Mouse (Mus musculus) left cerebral cortex, postnatal 14 days (tissue): ENCODE data around the gene Sgsm2. TPM values are rescaled to one million over a fixed set of nuclear protein-coding genes. Genes with fewer than 3 reads are reported as not detected.

Experiments
- DNase-seq, 2 experiments: peaks; one replicate each; pipeline ENCODE4 v3.0.0; 2021 to 2022; ENCODE audit warnings: low spot score in 2 of 2, mixed read lengths in 1 of 2
- intact Hi-C: fragments of 180-260 bp; cut with DNase I; formaldehyde crosslinking; loops from one replicate; pipeline ENCODE4 v1.15.1; 2025
- microRNA-seq, 2 experiments: library from miRNA; unstranded; fragments of <30 nt; microRNA quantifications; one replicate each; pipeline ENCODE4 v1.2.0; 2022
- total RNA-seq, 2 experiments: library from RNA; stranded (reverse); gene quantifications; 2 replicates each; pipeline ENCODE4 v1.2.3; 2021

Sgsm2 gene
- total RNA-seq, 2 experiments from 2014 or later, result 65.9 to 68.4 TPM

GRCm38 (mm10) chr11:74810134-74810533 is 86.7 kb downstream of the Sgsm2 start:
- intact Hi-C loops, result no loop called here
- DNase-seq, result no peak

- DNase-seq, result peak in 1 of 2 experiments; percentile 49
- intact Hi-C loops, result no loop called here
These were observed 88.5 kb downstream of the Sgsm2 start for GRCm38 (mm10) chr11:74808251-74808853.

- peak in 1 of 2 experiments; percentile 27 for DNase-seq
- intact Hi-C loops, result no loop called here
These were observed 89.5 kb downstream of the Sgsm2 start for GRCm38 (mm10) chr11:74807246-74807882.

- intact Hi-C loops, result no loop called here
- no peak for DNase-seq
These were observed 92.7 kb downstream of the Sgsm2 start for GRCm38 (mm10) chr11:74804081-74804627.

GRCm38 (mm10) chr11:74800658-74801057 is 96.2 kb downstream of the Sgsm2 start:
- DNase-seq, result no peak
- intact Hi-C loops, result no loop called here

Small RNAs within 50 kb of the gene (microRNA-seq; reads per million reads assigned to microRNA genes)
- 1.0 to 1.1 reads per million in 2 experiments for gene Mir6926

Other genes starting within 250 kb of the Sgsm2 start
- 10 to 100 TPM; 61.5 to 62.1 TPM for gene Cluh, start 247.6 kb downstream of the Sgsm2 start, total RNA-seq
- gene Pafah1b1, start 172.4 kb downstream of the Sgsm2 start, total RNA-seq, result 100 to 1,000 TPM; 441 to 446 TPM
- 10 to 100 TPM; 19.2 to 24.0 TPM for gene Mettl16, start 126.2 kb downstream of the Sgsm2 start, total RNA-seq
- gene Mnt, start 66.1 kb downstream of the Sgsm2 start, total RNA-seq, result 10 to 100 TPM; 31.5 to 32.0 TPM
- gene Tsr1, start 1.0 kb upstream of the Sgsm2 start, total RNA-seq, result 10 to 100 TPM; 29.6 to 33.0 TPM
- 10 to 100 TPM; 22.0 to 22.9 TPM for gene Smg6, start 28.8 kb upstream of the Sgsm2 start, total RNA-seq
- 100 to 1,000 TPM; 101 to 103 TPM for gene Srr, start 28.9 kb upstream of the Sgsm2 start, total RNA-seq